Mouse (Mus musculus): ENCODE data around the gene Sae1.
"Not testable (repeated sequence)": the region's sequence is repeated elsewhere in the genome, so short reads cannot be mapped to it uniquely, and the experiment has no call there.

Gene Sae1

GRCm38 (mm10) chr7:16402968-16403948 is 15.7 kb upstream of the Sae1 start:
- in situ Hi-C loops (cut with MboI, MseI) = no loop called here

- in situ Hi-C loops (cut with MboI, MseI) = no loop called here
Observed at GRCm38 (mm10) chr7:16402449-16402848, 14.8 kb upstream of the Sae1 start.

- in situ Hi-C loops (cut with MboI, MseI) = no loop called here
Observed at GRCm38 (mm10) chr7:16401991-16402431, 14.4 kb upstream of the Sae1 start.

GRCm38 (mm10) chr7:16400689-16401611 is 13.3 kb upstream of the Sae1 start, which contains the start of gene Zc3h4:
Gene Zc3h4 (plus strand): TSS chr7:16400910.
- in situ Hi-C loops (cut with MboI, MseI) = no loop called here

GRCm38 (mm10) chr7:16399820-16400688 is 12.4 kb upstream of the Sae1 start:
- in situ Hi-C loops (cut with MboI, MseI) = no loop called here

GRCm38 (mm10) chr7:16399098-16399819 is 11.7 kb upstream of the Sae1 start:
- in situ Hi-C loops (cut with MboI, MseI) = no loop called here

GRCm38 (mm10) chr7:16398387-16399050 is 10.9 kb upstream of the Sae1 start:
- in situ Hi-C loops (cut with MboI, MseI) = no loop called here

- in situ Hi-C loops (cut with MboI, MseI) = no loop called here
Observed at GRCm38 (mm10) chr7:16397465-16397864, 9.9 kb upstream of the Sae1 start.

GRCm38 (mm10) chr7:16395944-16396343 is 8.3 kb upstream of the Sae1 start:
- in situ Hi-C loops (cut with MboI, MseI) = no loop called here

- in situ Hi-C loops (cut with MboI, MseI) = no loop called here
Observed at GRCm38 (mm10) chr7:16392923-16393322, 5.3 kb upstream of the Sae1 start.

GRCm38 (mm10) chr7:16389942-16390341 is 2.3 kb upstream of the Sae1 start:
- in situ Hi-C loops (cut with MboI, MseI) = not testable (repeated sequence)

GRCm38 (mm10) chr7:16376505-16376904 is 11.1 kb downstream of the Sae1 start:
- in situ Hi-C loops (cut with MboI, MseI) = no loop called here

- in situ Hi-C loops (cut with MboI, MseI) = no loop called here
Observed at GRCm38 (mm10) chr7:16374989-16375388, 12.6 kb downstream of the Sae1 start.

GRCm38 (mm10) chr7:16373719-16374118 is 13.9 kb downstream of the Sae1 start:
- in situ Hi-C loops (cut with MboI, MseI) = no loop called here

GRCm38 (mm10) chr7:16370596-16370995 is 17.0 kb downstream of the Sae1 start:
- in situ Hi-C loops (cut with MboI, MseI) = no loop called here

- in situ Hi-C loops (cut with MboI, MseI) = no loop called here
Observed at GRCm38 (mm10) chr7:16368835-16369234, 18.8 kb downstream of the Sae1 start.

GRCm38 (mm10) chr7:16366669-16367068 is 20.9 kb downstream of the Sae1 start:
- in situ Hi-C loops (cut with MboI, MseI) = no loop called here

GRCm38 (mm10) chr7:16366133-16366646 is 21.4 kb downstream of the Sae1 start:
- in situ Hi-C loops (cut with MboI, MseI) = no loop called here

GRCm38 (mm10) chr7:16364901-16365500 is 22.6 kb downstream of the Sae1 start:
- in situ Hi-C loops (cut with MboI, MseI) = no loop called here
